Comparison of ENCODE assay signal across 6 mouse cellular contexts in genomic region chr13:40987608-40988303, GRCm38 (mm10). TPM values are rescaled to one million over a fixed set of nuclear protein-coding genes. Genes with fewer than 3 reads are reported as not detected.
DNase-seq lines count a peak whose midpoint lies in the region; ATAC-seq and TF ChIP-seq lines count a peak whose summit lies in the region.
"Not testable (repeated sequence)": the region's sequence is repeated elsewhere in the genome, so short reads cannot be mapped to it uniquely, and the experiment has no call there.

No protein-coding gene starts in this region.

- TF ChIP-seq POLR2A in heart, adult 2 months (IDR thresholded peaks at IDR 0.05; ENCODE audit: insufficient read depth, low read depth, low read length), result not testable (repeated sequence)

- TF ChIP-seq CTCF in heart, adult 2 months (IDR thresholded peaks at IDR 0.05), result peak; percentile 23; the same call in 1 of the 2 replicates
- TF ChIP-seq CTCF in left cerebral cortex, adult 2 months (IDR thresholded peaks at IDR 0.05), result peak; percentile 2; the same call in 1 of the 2 replicates

- H3K4me2 ChIP-seq in liver, embryonic 12.5 days, result not testable (repeated sequence)
- peak overlapping the region; percentile 5; the same call in 1 of the 2 replicates for H3K4me2 ChIP-seq in liver, embryonic 15.5 days

- DNase-seq in c-Kit-positive CD71-positive TER-119-positive erythroid progenitor cells, embryonic 14.5 days (ENCODE audit: low spot score), result peak; percentile 68
- not testable (repeated sequence) for DNase-seq in heart, adult 2 months; left cerebral cortex, adult 2 months (ENCODE audit: extremely low spot score in 1 of 2, low spot score in 2 of 2)
- DNase-seq in spleen, adult 12 weeks (ENCODE audit: low spot score), result peak; percentile 13

- intact Hi-C loops in heart, adult 2 months (cut with DNase I); left cerebral cortex, adult 2 months (cut with DNase I): not testable (repeated sequence)

- H3K36me3 ChIP-seq in heart, adult 2 months (ENCODE audit: control insufficient read depth, insufficient read depth, low read length); liver, embryonic 12.5 days; liver, embryonic 15.5 days (replicated peaks): not testable (repeated sequence)

- H3K27me3 ChIP-seq in heart, adult 2 months (ENCODE audit: control insufficient read depth, insufficient read depth, low read length); liver, embryonic 12.5 days (replicated peaks); liver, embryonic 15.5 days: not testable (repeated sequence)

- WGBS in heart, adult 2 months, result 64% methylated on average over 4 of the region's 4 CpGs
- 37% methylated on average over 4 of the region's 4 CpGs for WGBS in liver, embryonic 12.5 days (ENCODE audit: insufficient replicate concordance)
- WGBS in liver, embryonic 15.5 days (ENCODE audit: insufficient replicate concordance), result 30% methylated on average over 4 of the region's 4 CpGs

- not testable (repeated sequence) for H3K9ac ChIP-seq in heart, adult 2 months (ENCODE audit: low read depth, low read length); liver, embryonic 12.5 days; liver, embryonic 15.5 days

- H3K27ac ChIP-seq in heart, adult 2 months; left cerebral cortex, adult 2 months; liver, embryonic 12.5 days: not testable (repeated sequence)
- H3K27ac ChIP-seq in liver, embryonic 15.5 days (replicated peaks), result peak overlapping the region; percentile 29; the same call in 1 of the 2 replicates

- H3K4me3 ChIP-seq in heart, adult 2 months; left cerebral cortex, adult 2 months; liver, embryonic 12.5 days; liver, embryonic 15.5 days (replicated peaks): not testable (repeated sequence)

- not testable (repeated sequence) for H3K79me2 ChIP-seq in heart, adult 2 months (replicated peaks; ENCODE audit: control insufficient read depth, insufficient read depth, low read length)

- not testable (repeated sequence) for H3K9me3 ChIP-seq in liver, embryonic 12.5 days (replicated peaks); liver, embryonic 15.5 days (replicated peaks)

- ATAC-seq in liver, embryonic 12.5 days, result peak; percentile 84
- ATAC-seq in liver, embryonic 15.5 days (ENCODE audit: insufficient read depth), result peak; percentile 83

- not testable (repeated sequence) for H3K4me1 ChIP-seq in heart, adult 2 months (ENCODE audit: control insufficient read depth, insufficient read depth, low read length)
- peaks cover 27% of the 10 kb centered on the region for H3K4me1 ChIP-seq in liver, embryonic 12.5 days
- peaks cover 25% of the 10 kb centered on the region for H3K4me1 ChIP-seq in liver, embryonic 15.5 days (replicated peaks)

- not testable (repeated sequence) for TF ChIP-seq EP300 in heart, adult 2 months (IDR thresholded peaks at IDR 0.05; ENCODE audit: insufficient read depth, low read depth, low read length)

RNA-seq across cellular contexts. Expression of gene Pak1ip1, which starts 13.1 kb away (rescaled TPM):
- 10 to 100 TPM; 26.7 to 27.5 TPM for total RNA-seq in heart, adult 2 months (2021)
- 21.2 and 22.5 TPM in 2 replicates for polyA plus RNA-seq in heart, adult 2 months (2012; rRNA removed)
- 10 to 100 TPM; 39.4 to 43.7 TPM for total RNA-seq in left cerebral cortex, adult 2 months (2021)
- polyA plus RNA-seq in liver, embryonic 12.5 days (2016; fragmentation: Nextera tagmentation; extraction: Ambion mirVana), result 85.0 and 88.4 TPM in 2 replicates
- 53.5 and 56.0 TPM in 2 replicates for polyA plus RNA-seq in liver, embryonic 15.5 days (2015; fragmentation: Nextera tagmentation; extraction: Ambion mirVana)

RNA-seq across cellular contexts. Expression of gene Tmem14c, which starts 28.3 kb away (rescaled TPM):
- total RNA-seq in heart, adult 2 months (2021), result 100 to 1,000 TPM; 165 to 179 TPM
- polyA plus RNA-seq in heart, adult 2 months (2012; rRNA removed), result 136 and 180 TPM in 2 replicates
- total RNA-seq in left cerebral cortex, adult 2 months (2021), result 10 to 100 TPM; 54.7 to 54.9 TPM
- polyA plus RNA-seq in liver, embryonic 12.5 days (2016; fragmentation: Nextera tagmentation; extraction: Ambion mirVana), result 916 and 938 TPM in 2 replicates
- polyA plus RNA-seq in liver, embryonic 15.5 days (2015; fragmentation: Nextera tagmentation; extraction: Ambion mirVana), result 670 and 685 TPM in 2 replicates
